Mouse (Mus musculus) midbrain, embryonic 11.5 days (tissue): Measurements from ENCODE around the gene Rgs6. TPM values are rescaled to one million over a fixed set of nuclear protein-coding genes. Genes with fewer than 3 reads are reported as not detected.

ENCODE experiments used
- ATAC-seq: fragments of 200-750 bp; cut with Nextera tagmentation; 2 replicates; pipeline ENCODE4 v1.8.0; 2017; ENCODE audit warnings: moderate TSS enrichment, moderate library complexity; ENCODE audit not compliant: low FRiP score
- DNase-seq: peaks from one replicate; pipeline ENCODE4 v3.0.0; 2015; ENCODE audit warnings: low spot score; ENCODE audit errors: missing footprints
- H3K27ac ChIP-seq: fragments of 300-500 bp; sonication (generic); 2 replicates; pipeline ENCODE4 v1.5.1; 2014; ENCODE audit warnings: low read depth, low read length
- H3K27me3 ChIP-seq: fragments of 300-500 bp; sonication (generic); 2 replicates; pipeline ENCODE4 v1.6.1; 2014; ENCODE audit warnings: mild to moderate bottlenecking, low read length, moderate library complexity, mixed read lengths; ENCODE audit not compliant: control insufficient read depth, insufficient read depth
- H3K36me3 ChIP-seq: fragments of 300-500 bp; sonication (generic); 2 replicates; pipeline ENCODE4 v1.6.1; 2014; ENCODE audit warnings: mild to moderate bottlenecking, low read length, moderate library complexity, mixed read lengths; ENCODE audit not compliant: control insufficient read depth, insufficient read depth
- H3K4me1 ChIP-seq: fragments of 300-500 bp; sonication (generic); 2 replicates; pipeline ENCODE4 v1.6.1; 2014; ENCODE audit warnings: low read length; ENCODE audit not compliant: control insufficient read depth, insufficient read depth
- H3K4me2 ChIP-seq: fragments of 300-500 bp; sonication (generic); 2 replicates; pipeline ENCODE4 v1.6.1; 2014; ENCODE audit warnings: mild to moderate bottlenecking, moderate library complexity
- H3K4me3 ChIP-seq: fragments of 300-500 bp; sonication (generic); 2 replicates; pipeline ENCODE4 v1.5.1; 2014; ENCODE audit warnings: low read depth, low read length
- H3K9ac ChIP-seq: fragments of 300-500 bp; sonication (generic); 2 replicates; pipeline ENCODE4 v1.6.1; 2014; ENCODE audit warnings: low read length
- H3K9me3 ChIP-seq: fragments of 300-500 bp; sonication (generic); 2 replicates; pipeline ENCODE4 v1.6.1; 2016; ENCODE audit warnings: low read length; ENCODE audit not compliant: control insufficient read depth
- WGBS: fragments of 180-500 bp; shearing (Covaris S2); extraction: QIAGEN DNeasy Blood & Tissue Kit; methylation state at CpG from one replicate; pipeline ENCODE4 v1.1.7; 2014; 5-methylcytosine and 5-hydroxymethylcytosine counted together
- polyA plus RNA-seq: library from polyadenylated mRNA; unstranded; fragments of >200 nt; fragmentation: Nextera tagmentation; extraction: Ambion mirVana; gene quantifications from 2 replicates; pipeline ENCODE4 v1.2.1, GENCODE M21; 2014

Gene Rgs6
- polyA plus RNA-seq, 1 experiment from 2014 or later = 0.64 TPM

- H3K4me3 ChIP-seq = no peak overlapping the region
- H3K9me3 ChIP-seq = no peaks in the 10 kb centered on the region
- 88% methylated on average over 1 of the region's 1 CpGs for WGBS
- DNase-seq = peak; percentile 17
- ATAC-seq = no peak
- no peaks in the 10 kb centered on the region for H3K4me1 ChIP-seq
- no peak overlapping the region for H3K9ac ChIP-seq
- no peak overlapping the region for H3K4me2 ChIP-seq
- H3K27me3 ChIP-seq = no peaks in the 10 kb centered on the region
- H3K36me3 ChIP-seq = no peaks in the 10 kb centered on the region
- no peak overlapping the region for H3K27ac ChIP-seq
These were observed 347.7 kb downstream of the Rgs6 start for GRCm38 (mm10) chr12:82935767-82936166.

GRCm38 (mm10) chr12:82940461-82940860 lies 352.4 kb downstream of the Rgs6 start:
- Histone ChIP-seq H3K4me1 (no peaks in the 10 kb centered on the region), H3K4me2 (no peak overlapping the region), H3K27me3 (no peaks in the 10 kb centered on the region), H3K9ac (no peak overlapping the region), H3K4me3 (no peak overlapping the region), H3K9me3 (no peaks in the 10 kb centered on the region), H3K36me3 (no peaks in the 10 kb centered on the region), H3K27ac (no peak overlapping the region)
- 81% methylated on average over 4 of the region's 4 CpGs for WGBS
- DNase-seq = no peak
- ATAC-seq = no peak

- H3K9me3 ChIP-seq = no peaks in the 10 kb centered on the region
- ATAC-seq = no peak
These were observed 358.4 kb downstream of the Rgs6 start for GRCm38 (mm10) chr12:82946507-82946906.

GRCm38 (mm10) chr12:82961111-82961510 lies 373.0 kb downstream of the Rgs6 start:
- DNase-seq = no peak
- no peaks in the 10 kb centered on the region for H3K27me3 ChIP-seq
- ATAC-seq = no peak
- no peak overlapping the region for H3K27ac ChIP-seq
- H3K4me3 ChIP-seq = no peak overlapping the region
- H3K9me3 ChIP-seq = no peaks in the 10 kb centered on the region
- 80% methylated on average over 9 of the region's 9 CpGs for WGBS
- no peak overlapping the region for H3K9ac ChIP-seq
- H3K36me3 ChIP-seq = no peaks in the 10 kb centered on the region
- H3K4me2 ChIP-seq = no peak overlapping the region
- H3K4me1 ChIP-seq = no peaks in the 10 kb centered on the region

More at GRCm38 (mm10) chr12:82946507-82946906, 358.4 kb downstream of the Rgs6 start:
- 24% methylated on average over 5 of the region's 5 CpGs for WGBS
- no peaks in the 10 kb centered on the region for H3K27me3 ChIP-seq
- no peak overlapping the region for H3K4me2 ChIP-seq
- H3K9ac ChIP-seq = no peak overlapping the region
- no peaks in the 10 kb centered on the region for H3K36me3 ChIP-seq
- peak; percentile 99 for DNase-seq
- H3K27ac ChIP-seq = no peak overlapping the region
- no peak overlapping the region for H3K4me3 ChIP-seq
- no peaks in the 10 kb centered on the region for H3K4me1 ChIP-seq

- no peak overlapping the region for H3K27ac ChIP-seq
- H3K9ac ChIP-seq = no peak overlapping the region
- no peaks in the 10 kb centered on the region for H3K27me3 ChIP-seq
- 92% methylated on average over 4 of the region's 4 CpGs for WGBS
- no peak overlapping the region for H3K4me3 ChIP-seq
- H3K4me2 ChIP-seq = no peak overlapping the region
- no peaks in the 10 kb centered on the region for H3K4me1 ChIP-seq
- DNase-seq = no peak
- H3K36me3 ChIP-seq = no peaks in the 10 kb centered on the region
- ATAC-seq = no peak
- H3K9me3 ChIP-seq = no peaks in the 10 kb centered on the region
These were observed 373.8 kb downstream of the Rgs6 start for GRCm38 (mm10) chr12:82961852-82962251.

- no peaks in the 10 kb centered on the region for H3K27me3 ChIP-seq
- no peak overlapping the region for H3K4me3 ChIP-seq
- DNase-seq (no peak), ATAC-seq (no peak)
- no peak overlapping the region for H3K9ac ChIP-seq
- H3K4me1 ChIP-seq = no peaks in the 10 kb centered on the region
- H3K4me2 ChIP-seq = no peak overlapping the region
- no peak overlapping the region for H3K27ac ChIP-seq
- H3K36me3 ChIP-seq = no peaks in the 10 kb centered on the region
- H3K9me3 ChIP-seq = no peaks in the 10 kb centered on the region
- 62% methylated on average over 4 of the region's 4 CpGs for WGBS
These were observed 382.5 kb downstream of the Rgs6 start for GRCm38 (mm10) chr12:82970521-82971105.

GRCm38 (mm10) chr12:82971176-82971575 lies 383.1 kb downstream of the Rgs6 start:
- H3K9ac ChIP-seq = no peak overlapping the region
- no peak overlapping the region for H3K27ac ChIP-seq
- DNase-seq = no peak
- H3K27me3 ChIP-seq = no peaks in the 10 kb centered on the region
- H3K36me3 ChIP-seq = no peaks in the 10 kb centered on the region
- no peak for ATAC-seq
- H3K9me3 ChIP-seq = no peaks in the 10 kb centered on the region
- H3K4me2 ChIP-seq = no peak overlapping the region
- H3K4me3 ChIP-seq = no peak overlapping the region
- 63% methylated on average over 1 of the region's 1 CpGs for WGBS
- no peaks in the 10 kb centered on the region for H3K4me1 ChIP-seq

GRCm38 (mm10) chr12:82972661-82973060 lies 384.6 kb downstream of the Rgs6 start:
- H3K9ac ChIP-seq = no peak overlapping the region
- DNase-seq (no peak), ATAC-seq (no peak)
- H3K4me1 ChIP-seq = no peaks in the 10 kb centered on the region
- H3K36me3 ChIP-seq = no peaks in the 10 kb centered on the region
- H3K4me3 ChIP-seq = no peak overlapping the region
- no peaks in the 10 kb centered on the region for H3K27me3 ChIP-seq
- H3K4me2 ChIP-seq = no peak overlapping the region
- H3K9me3 ChIP-seq = no peaks in the 10 kb centered on the region
- no peak overlapping the region for H3K27ac ChIP-seq

GRCm38 (mm10) chr12:82973771-82974170 lies 385.7 kb downstream of the Rgs6 start:
- no peaks in the 10 kb centered on the region for H3K9me3 ChIP-seq
- no peak overlapping the region for H3K9ac ChIP-seq
- no peaks in the 10 kb centered on the region for H3K4me1 ChIP-seq
- H3K4me3 ChIP-seq = no peak overlapping the region
- no peak overlapping the region for H3K4me2 ChIP-seq
- 92% methylated on average over 3 of the region's 3 CpGs for WGBS
- no peak for ATAC-seq
- no peak for DNase-seq
- H3K27ac ChIP-seq = no peak overlapping the region
- H3K36me3 ChIP-seq = no peaks in the 10 kb centered on the region
- no peaks in the 10 kb centered on the region for H3K27me3 ChIP-seq
